Mouse (Mus musculus): ENCODE measurements around the gene Kcnh1. TPM values are rescaled to one million over a fixed set of nuclear protein-coding genes. Genes with fewer than 3 reads are reported as not detected.

The Kcnh1 gene
- polyA plus RNA-seq, 1 experiment from 2014 or later = 2.8 TPM

DNA sequence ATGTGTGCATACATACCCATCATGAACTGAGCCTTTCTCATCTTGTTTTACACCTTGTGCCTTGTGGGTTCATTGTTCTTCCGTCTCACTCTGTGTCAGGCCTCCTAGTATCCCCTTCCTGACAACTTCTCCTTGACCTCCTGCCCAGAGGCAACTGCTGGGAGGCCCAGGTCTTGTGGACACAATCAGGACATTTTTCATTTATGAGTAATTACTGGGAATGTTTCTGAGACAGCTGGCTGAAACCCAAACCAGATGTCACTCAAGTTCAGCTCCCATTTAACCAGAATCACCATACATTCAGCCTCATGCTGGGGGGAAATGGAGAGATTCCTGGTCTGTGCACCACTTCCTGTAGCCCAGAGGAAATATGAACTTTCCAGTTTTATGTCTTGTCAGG is 263.9 kb downstream of the Kcnh1 start:
- no peak overlapping the region for H3K4me2 ChIP-seq (replicated peaks)
- ATAC-seq (ENCODE audit: low FRiP score) (no peak), DNase-seq (ENCODE audit: low spot score) (no peak)
- H3K9ac ChIP-seq = no peak overlapping the region
- no peaks in the 10 kb centered on the region for H3K9me3 ChIP-seq (ENCODE audit: control insufficient read depth, low read length)
- no peaks in the 10 kb centered on the region for H3K4me1 ChIP-seq (replicated peaks; ENCODE audit: control insufficient read depth, insufficient read depth, low read length)
- H3K27me3 ChIP-seq (ENCODE audit: control insufficient read depth, insufficient read depth, low read length) = no peaks in the 10 kb centered on the region
- WGBS = 74% methylated on average over 1 of the region's 1 CpGs
- no peak overlapping the region for H3K4me3 ChIP-seq (replicated peaks; ENCODE audit: low read length)
- no peak overlapping the region for H3K27ac ChIP-seq
- H3K36me3 ChIP-seq (replicated peaks; ENCODE audit: control insufficient read depth, insufficient read depth) = no peaks in the 10 kb centered on the region

GRCm38 (mm10) chr1:192454981-192455380 is 264.4 kb downstream of the Kcnh1 start:
- 47% methylated on average over 4 of the region's 4 CpGs for WGBS
- no peak for ATAC-seq (ENCODE audit: low FRiP score)
- DNase-seq (ENCODE audit: low spot score) = no peak
- Histone ChIP-seq H3K9me3 (ENCODE audit: control insufficient read depth, low read length) (no peaks in the 10 kb centered on the region), H3K9ac (no peak overlapping the region), H3K4me1 (replicated peaks; ENCODE audit: control insufficient read depth, insufficient read depth, low read length) (no peaks in the 10 kb centered on the region), H3K4me3 (replicated peaks; ENCODE audit: low read length) (no peak overlapping the region), H3K36me3 (replicated peaks; ENCODE audit: control insufficient read depth, insufficient read depth) (no peaks in the 10 kb centered on the region), H3K4me2 (replicated peaks) (no peak overlapping the region), H3K27me3 (ENCODE audit: control insufficient read depth, insufficient read depth, low read length) (no peaks in the 10 kb centered on the region), H3K27ac (no peak overlapping the region)

DNA sequence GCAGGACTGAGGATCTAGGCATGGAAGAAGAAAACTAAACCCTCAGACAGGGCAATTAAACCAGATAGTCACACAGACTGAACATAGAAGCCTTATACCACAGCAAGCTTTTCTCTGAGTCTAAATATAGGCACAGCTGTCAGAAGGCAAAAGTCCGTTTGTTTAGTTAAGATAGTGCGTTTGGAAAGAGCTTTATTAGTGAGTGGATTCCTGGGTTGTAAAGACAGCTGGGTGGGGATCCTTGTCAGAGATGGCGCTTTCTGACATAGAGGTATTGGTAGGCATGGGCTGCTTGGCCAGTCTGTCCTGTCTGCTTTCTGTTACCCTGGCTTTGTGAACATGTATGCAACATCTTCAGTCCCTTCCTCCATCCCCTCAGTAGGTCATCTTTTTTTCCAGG is 266.5 kb downstream of the Kcnh1 start:
- Histone ChIP-seq H3K4me3 (replicated peaks; ENCODE audit: low read length) (no peak overlapping the region), H3K9ac (no peak overlapping the region), H3K4me1 (replicated peaks; ENCODE audit: control insufficient read depth, insufficient read depth, low read length) (no peaks in the 10 kb centered on the region), H3K27ac (no peak overlapping the region), H3K9me3 (ENCODE audit: control insufficient read depth, low read length) (no peaks in the 10 kb centered on the region), H3K4me2 (replicated peaks) (no peak overlapping the region), H3K27me3 (ENCODE audit: control insufficient read depth, insufficient read depth, low read length) (no peaks in the 10 kb centered on the region), H3K36me3 (replicated peaks; ENCODE audit: control insufficient read depth, insufficient read depth) (no peaks in the 10 kb centered on the region)
- ATAC-seq (ENCODE audit: low FRiP score) (no peak), DNase-seq (ENCODE audit: low spot score) (no peak)
- WGBS = 86% methylated on average over 3 of the region's 3 CpGs

GRCm38 (mm10) chr1:192457526-192458206 is 267.1 kb downstream of the Kcnh1 start:
- ATAC-seq (ENCODE audit: low FRiP score) (no peak), DNase-seq (ENCODE audit: low spot score) (no peak)
- Histone ChIP-seq H3K27me3 (ENCODE audit: control insufficient read depth, insufficient read depth, low read length) (no peaks in the 10 kb centered on the region), H3K27ac (no peak overlapping the region), H3K4me1 (replicated peaks; ENCODE audit: control insufficient read depth, insufficient read depth, low read length) (no peaks in the 10 kb centered on the region), H3K9me3 (ENCODE audit: control insufficient read depth, low read length) (no peaks in the 10 kb centered on the region), H3K36me3 (replicated peaks; ENCODE audit: control insufficient read depth, insufficient read depth) (no peaks in the 10 kb centered on the region), H3K9ac (no peak overlapping the region), H3K4me2 (replicated peaks) (no peak overlapping the region), H3K4me3 (replicated peaks; ENCODE audit: low read length) (no peak overlapping the region)
- WGBS = 76% methylated on average over 6 of the region's 6 CpGs

DNA sequence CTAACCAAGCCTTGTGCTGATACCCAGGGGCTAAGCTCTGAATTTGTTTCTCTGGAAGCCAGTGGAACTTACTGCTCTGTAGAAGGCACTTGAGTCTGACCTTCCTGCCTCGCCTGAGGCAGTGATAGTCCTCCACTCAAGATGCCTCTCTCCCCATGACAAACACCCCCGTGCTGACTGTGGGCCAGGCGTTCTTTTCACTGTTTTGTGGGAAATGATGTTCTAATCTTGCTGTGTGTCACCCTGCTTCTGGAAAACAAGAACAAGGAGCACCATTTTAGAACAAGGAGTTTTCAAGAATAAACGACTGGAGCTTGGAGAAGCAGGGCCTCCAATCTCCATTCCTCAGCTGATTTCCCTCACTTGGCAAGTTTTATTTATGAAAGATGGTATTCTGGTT is 273.2 kb downstream of the Kcnh1 start:
- Histone ChIP-seq H3K27me3 (ENCODE audit: control insufficient read depth, insufficient read depth, low read length) (no peaks in the 10 kb centered on the region), H3K36me3 (replicated peaks; ENCODE audit: control insufficient read depth, insufficient read depth) (no peaks in the 10 kb centered on the region), H3K9ac (no peak overlapping the region), H3K27ac (no peak overlapping the region), H3K4me3 (replicated peaks; ENCODE audit: low read length) (no peak overlapping the region), H3K4me2 (replicated peaks) (no peak overlapping the region), H3K4me1 (replicated peaks; ENCODE audit: control insufficient read depth, insufficient read depth, low read length) (no peaks in the 10 kb centered on the region), H3K9me3 (ENCODE audit: control insufficient read depth, low read length) (no peaks in the 10 kb centered on the region)
- no peak for ATAC-seq (ENCODE audit: low FRiP score)
- 79% methylated on average over 4 of the region's 4 CpGs for WGBS
- no peak for DNase-seq (ENCODE audit: low spot score)

- H3K27me3 ChIP-seq (ENCODE audit: control insufficient read depth, insufficient read depth, low read length) = no peaks in the 10 kb centered on the region
- no peak overlapping the region for H3K27ac ChIP-seq
- H3K4me2 ChIP-seq (replicated peaks) = no peak overlapping the region
- H3K4me1 ChIP-seq (replicated peaks; ENCODE audit: control insufficient read depth, insufficient read depth, low read length) = no peaks in the 10 kb centered on the region
- peak; percentile 56 for DNase-seq (ENCODE audit: low spot score)
- 69% methylated on average over 4 of the region's 4 CpGs for WGBS
- H3K9ac ChIP-seq = no peak overlapping the region
- no peaks in the 10 kb centered on the region for H3K9me3 ChIP-seq (ENCODE audit: control insufficient read depth, low read length)
- ATAC-seq (ENCODE audit: low FRiP score) = no peak
- H3K4me3 ChIP-seq (replicated peaks; ENCODE audit: low read length) = no peak overlapping the region
- no peaks in the 10 kb centered on the region for H3K36me3 ChIP-seq (replicated peaks; ENCODE audit: control insufficient read depth, insufficient read depth)
Observed at GRCm38 (mm10) chr1:192472366-192472765, 281.8 kb downstream of the Kcnh1 start.

- ATAC-seq (ENCODE audit: low FRiP score) (no peak), DNase-seq (ENCODE audit: low spot score) (no peak)
- Histone ChIP-seq H3K27me3 (ENCODE audit: control insufficient read depth, insufficient read depth, low read length) (no peaks in the 10 kb centered on the region), H3K27ac (no peak overlapping the region), H3K4me3 (replicated peaks; ENCODE audit: low read length) (no peak overlapping the region), H3K4me2 (replicated peaks) (no peak overlapping the region), H3K9me3 (ENCODE audit: control insufficient read depth, low read length) (no peaks in the 10 kb centered on the region), H3K9ac (no peak overlapping the region), H3K36me3 (replicated peaks; ENCODE audit: control insufficient read depth, insufficient read depth) (no peaks in the 10 kb centered on the region), H3K4me1 (replicated peaks; ENCODE audit: control insufficient read depth, insufficient read depth, low read length) (no peaks in the 10 kb centered on the region)
- WGBS = 91% methylated on average over 6 of the region's 6 CpGs
Observed at GRCm38 (mm10) chr1:192473134-192473533, 282.6 kb downstream of the Kcnh1 start.

- H3K27me3 ChIP-seq (ENCODE audit: control insufficient read depth, insufficient read depth, low read length) = no peaks in the 10 kb centered on the region
- H3K27ac ChIP-seq = no peak overlapping the region
- DNase-seq (ENCODE audit: low spot score) = no peak
- no peaks in the 10 kb centered on the region for H3K9me3 ChIP-seq (ENCODE audit: control insufficient read depth, low read length)
- no peak for ATAC-seq (ENCODE audit: low FRiP score)
- no peak overlapping the region for H3K4me3 ChIP-seq (replicated peaks; ENCODE audit: low read length)
- H3K4me2 ChIP-seq (replicated peaks) = no peak overlapping the region
- H3K9ac ChIP-seq = no peak overlapping the region
- no peaks in the 10 kb centered on the region for H3K4me1 ChIP-seq (replicated peaks; ENCODE audit: control insufficient read depth, insufficient read depth, low read length)
- 76% methylated on average over 7 of the region's 7 CpGs for WGBS
- no peaks in the 10 kb centered on the region for H3K36me3 ChIP-seq (replicated peaks; ENCODE audit: control insufficient read depth, insufficient read depth)
Observed at GRCm38 (mm10) chr1:192476704-192477103, 286.1 kb downstream of the Kcnh1 start.

GRCm38 (mm10) chr1:192477556-192477955 is 287.0 kb downstream of the Kcnh1 start:
- no peak overlapping the region for H3K27ac ChIP-seq
- no peaks in the 10 kb centered on the region for H3K36me3 ChIP-seq (replicated peaks; ENCODE audit: control insufficient read depth, insufficient read depth)
- H3K4me3 ChIP-seq (replicated peaks; ENCODE audit: low read length) = no peak overlapping the region
- ATAC-seq (ENCODE audit: low FRiP score) = no peak
- 87% methylated on average over 6 of the region's 6 CpGs for WGBS
- H3K9ac ChIP-seq = no peak overlapping the region
- DNase-seq (ENCODE audit: low spot score) = no peak
- no peaks in the 10 kb centered on the region for H3K27me3 ChIP-seq (ENCODE audit: control insufficient read depth, insufficient read depth, low read length)
- no peaks in the 10 kb centered on the region for H3K9me3 ChIP-seq (ENCODE audit: control insufficient read depth, low read length)
- no peaks in the 10 kb centered on the region for H3K4me1 ChIP-seq (replicated peaks; ENCODE audit: control insufficient read depth, insufficient read depth, low read length)
- no peak overlapping the region for H3K4me2 ChIP-seq (replicated peaks)

GRCm38 (mm10) chr1:192478176-192478575 is 287.6 kb downstream of the Kcnh1 start:
- H3K27me3 ChIP-seq (ENCODE audit: control insufficient read depth, insufficient read depth, low read length) = no peaks in the 10 kb centered on the region
- 77% methylated on average over 5 of the region's 5 CpGs for WGBS

More at GRCm38 (mm10) chr1:192478176-192478575, 287.6 kb downstream of the Kcnh1 start:
- Histone ChIP-seq H3K9me3 (ENCODE audit: control insufficient read depth, low read length) (no peaks in the 10 kb centered on the region), H3K36me3 (replicated peaks; ENCODE audit: control insufficient read depth, insufficient read depth) (no peaks in the 10 kb centered on the region), H3K27ac (no peak overlapping the region), H3K4me1 (replicated peaks; ENCODE audit: control insufficient read depth, insufficient read depth, low read length) (no peaks in the 10 kb centered on the region), H3K4me3 (replicated peaks; ENCODE audit: low read length) (no peak overlapping the region), H3K9ac (no peak overlapping the region), H3K4me2 (replicated peaks) (no peak overlapping the region)
- DNase-seq (ENCODE audit: low spot score) (no peak), ATAC-seq (ENCODE audit: low FRiP score) (no peak)
